Mouse (Mus musculus) ES-E14 (cell line): ENCODE results near the gene Rsph6a.

Experiments
- CHD2 ChIP-seq: IDR thresholded peaks from 2 replicates; pipeline ENCODE4 v1.6.1; 2014; ENCODE audit warnings: mild to moderate bottlenecking, low read depth, low read length, inconsistent platforms
- HCFC1 ChIP-seq: IDR thresholded peaks from 2 replicates; pipeline ENCODE4 v1.6.1; 2012; ENCODE audit warnings: low read length, inconsistent platforms, borderline replicate concordance; ENCODE audit not compliant: insufficient read depth
- MAFK ChIP-seq: IDR thresholded peaks from 2 replicates; pipeline ENCODE4 v1.6.1; 2014; ENCODE audit warnings: mild to moderate bottlenecking, low read depth, low read length, inconsistent platforms; ENCODE audit not compliant: insufficient read depth

GRCm38 (mm10) chr7:19005417-19006121 lies 48.9 kb upstream of the Rsph6a start:
- TF ChIP-seq MAFK (no peak), HCFC1 (no peak), CHD2 (no peak)
